Mouse (Mus musculus): Measurements from ENCODE around the gene Elp5.

- TF ChIP-seq GATA1 (IDR thresholded peaks at IDR 0.05; ENCODE audit: borderline replicate concordance, low read length) (no peak), FLI1 (IDR thresholded peaks at IDR 0.05; ENCODE audit: low read length) (no peak)
Measured at GRCm38 (mm10) chr11:69984431-69984830, 2.1 kb upstream of the Elp5 start.
